Mouse (Mus musculus) G1E (cell line): ENCODE measurements around the gene Pparg. TPM values are rescaled to one million over a fixed set of nuclear protein-coding genes. Genes with fewer than 3 reads are reported as not detected.

Source experiments
- ATAC-seq: 2 replicates; pipeline ENCODE4 v1.8.0; 2016; ENCODE audit warnings: mild to moderate bottlenecking; ENCODE audit not compliant: insufficient number of reproducible peaks, poor library complexity, low FRiP score, severe bottlenecking; ENCODE audit errors: extremely low read depth
- DNase-seq: peaks from one replicate; pipeline ENCODE4 v3.0.0; 2012; ENCODE audit warnings: low spot score
- H3K27me3 ChIP-seq: 2 replicates; pipeline ENCODE4 v1.6.1; 2012; ENCODE audit warnings: mild to moderate bottlenecking, low read length, inconsistent platforms; ENCODE audit not compliant: insufficient read depth
- H3K36me3 ChIP-seq: replicated peaks from 2 replicates; pipeline ENCODE3; 2012; ENCODE audit warnings: mild to moderate bottlenecking, inconsistent platforms
- H3K4me1 ChIP-seq: 2 replicates; pipeline ENCODE4 v1.6.1; 2012; ENCODE audit warnings: low read depth, low read length, inconsistent platforms, mixed read lengths; ENCODE audit not compliant: insufficient read depth
- H3K4me3 ChIP-seq: 2 replicates; pipeline ENCODE4 v1.5.1; 2012; ENCODE audit warnings: low read depth, mild to moderate bottlenecking, inconsistent platforms, low read length, moderate library complexity, mixed read lengths
- H3K9me3 ChIP-seq: replicated peaks from 2 replicates; pipeline ENCODE4 v1.6.1; 2012; ENCODE audit warnings: inconsistent platforms
- CTCF ChIP-seq: IDR thresholded peaks from 2 replicates; pipeline ENCODE4 v1.5.1; 2012; ENCODE audit warnings: low read depth, low read length, inconsistent platforms, mixed read lengths
- GATA1 ChIP-seq: IDR thresholded peaks from 2 replicates; pipeline ENCODE4 v1.6.1; 2012; ENCODE audit warnings: borderline replicate concordance, low read length, inconsistent platforms, mixed read lengths
- GATA2 ChIP-seq: IDR thresholded peaks from 2 replicates; pipeline ENCODE4 v1.6.1; 2012; ENCODE audit warnings: low read depth, low read length, inconsistent platforms, borderline replicate concordance
- POLR2AphosphoS5 ChIP-seq: IDR thresholded peaks from 2 replicates; pipeline ENCODE4 v1.6.1; 2012; ENCODE audit warnings: low read depth, low read length, inconsistent platforms; ENCODE audit not compliant: insufficient replicate concordance
- TAL1 ChIP-seq: conservative IDR thresholded peaks from 2 replicates; pipeline ENCODE4 v1.6.1; 2012; ENCODE audit warnings: low read depth, low read length, inconsistent platforms, mixed read lengths
- polyA plus RNA-seq: library from polyadenylated mRNA; stranded (reverse); fragments of >175 nt; gene quantifications from 2 replicates; pipeline ENCODE4 v1.2.3, GENCODE M21; 2012
- total RNA-seq, 2 experiments: library from RNA; stranded (forward) in 1 of 2; stranded (reverse) in 1 of 2; fragments of 200-1000 nt in 1 of 2; fragments of >200 nt in 1 of 2; fragmentation: Nextera tagmentation in 1 of 2; gene quantifications; 2 replicates each; pipeline ENCODE4 v1.2.3; 2014 to 2017

The Pparg gene
- total and polyA plus RNA-seq, 3 experiments, result not detected

- no peak for ATAC-seq
- H3K27me3 ChIP-seq, result peaks cover 7% of the 10 kb centered on the region; the same call in 1 of the 2 replicates
- no peaks in the 10 kb centered on the region for H3K36me3 ChIP-seq
- no peak overlapping the region for H3K4me3 ChIP-seq
- no peaks in the 10 kb centered on the region for H3K4me1 ChIP-seq
- DNase-seq, result no peak
- TF ChIP-seq GATA2, result no peak
- TF ChIP-seq TAL1, result no peak
- no peaks in the 10 kb centered on the region for H3K9me3 ChIP-seq
Measured at GRCm38 (mm10) chr6:115333099-115333694, 27.6 kb upstream of the Pparg start.

- DNase-seq (no peak), ATAC-seq (no peak)
- H3K27me3 ChIP-seq, result peaks cover 7% of the 10 kb centered on the region; the same call in 1 of the 2 replicates
- H3K4me1 ChIP-seq, result no peaks in the 10 kb centered on the region
- no peak overlapping the region for H3K4me3 ChIP-seq
- no peaks in the 10 kb centered on the region for H3K36me3 ChIP-seq
- TF ChIP-seq TAL1 (no peak), CTCF (no peak), POLR2AphosphoS5 (no peak)
- H3K9me3 ChIP-seq, result no peaks in the 10 kb centered on the region
Measured at GRCm38 (mm10) chr6:115335536-115335935, 25.2 kb upstream of the Pparg start.

GRCm38 (mm10) chr6:115340084-115340483, 20.7 kb upstream of the Pparg start:
- no peak for TF ChIP-seq CTCF
- TF ChIP-seq TAL1, result no peak
- TF ChIP-seq GATA1, result no peak
- TF ChIP-seq GATA2, result no peak
- no peak for TF ChIP-seq POLR2AphosphoS5
- H3K4me1 ChIP-seq, result no peaks in the 10 kb centered on the region
- H3K4me3 ChIP-seq, result no peak overlapping the region
- ATAC-seq (no peak), DNase-seq (no peak)
- H3K27me3 ChIP-seq, result peaks cover 2% of the 10 kb centered on the region; the same call in 1 of the 2 replicates
- H3K9me3 ChIP-seq, result no peaks in the 10 kb centered on the region
- no peaks in the 10 kb centered on the region for H3K36me3 ChIP-seq

GRCm38 (mm10) chr6:115343096-115343495, 17.7 kb upstream of the Pparg start:
- no peaks in the 10 kb centered on the region; the same call in 1 of the 2 replicates for H3K27me3 ChIP-seq
- H3K4me1 ChIP-seq, result no peaks in the 10 kb centered on the region
- ATAC-seq (no peak), DNase-seq (no peak)
- no peaks in the 10 kb centered on the region for H3K36me3 ChIP-seq
- no peak overlapping the region for H3K4me3 ChIP-seq
- no peaks in the 10 kb centered on the region for H3K9me3 ChIP-seq
- TF ChIP-seq TAL1, result no peak
- no peak for TF ChIP-seq CTCF
- no peak for TF ChIP-seq GATA1
- TF ChIP-seq POLR2AphosphoS5, result no peak
- no peak for TF ChIP-seq GATA2

GRCm38 (mm10) chr6:115343570-115343969, 17.2 kb upstream of the Pparg start:
- H3K36me3 ChIP-seq, result no peaks in the 10 kb centered on the region
- no peak for DNase-seq
- TF ChIP-seq CTCF (no peak), POLR2AphosphoS5 (no peak), GATA1 (no peak), GATA2 (no peak), TAL1 (no peak)
- H3K9me3 ChIP-seq, result no peaks in the 10 kb centered on the region
- H3K27me3 ChIP-seq, result no peaks in the 10 kb centered on the region; the same call in 1 of the 2 replicates
- no peak for ATAC-seq
- H3K4me3 ChIP-seq, result no peak overlapping the region
- no peaks in the 10 kb centered on the region for H3K4me1 ChIP-seq

- H3K4me3 ChIP-seq, result no peak overlapping the region
- H3K36me3 ChIP-seq, result no peaks in the 10 kb centered on the region
Measured at GRCm38 (mm10) chr6:115344101-115344500, 16.6 kb upstream of the Pparg start.

GRCm38 (mm10) chr6:115344513-115344912, 16.2 kb upstream of the Pparg start:
- ATAC-seq (no peak), DNase-seq (no peak)
- no peaks in the 10 kb centered on the region; the same call in 1 of the 2 replicates for H3K27me3 ChIP-seq
- no peaks in the 10 kb centered on the region for H3K9me3 ChIP-seq
- TF ChIP-seq GATA1, result no peak
- no peak for TF ChIP-seq GATA2
- TF ChIP-seq POLR2AphosphoS5, result no peak
- no peak for TF ChIP-seq CTCF
- no peak for TF ChIP-seq TAL1
- H3K36me3 ChIP-seq, result no peaks in the 10 kb centered on the region
- no peaks in the 10 kb centered on the region for H3K4me1 ChIP-seq
- no peak overlapping the region for H3K4me3 ChIP-seq

More at GRCm38 (mm10) chr6:115344101-115344500, 16.6 kb upstream of the Pparg start:
- TF ChIP-seq GATA1 (no peak), POLR2AphosphoS5 (no peak), TAL1 (no peak), CTCF (no peak), GATA2 (no peak)
- no peak for DNase-seq
- Histone ChIP-seq H3K4me1 (no peaks in the 10 kb centered on the region), H3K27me3 (no peaks in the 10 kb centered on the region; the same call in 1 of the 2 replicates), H3K9me3 (no peaks in the 10 kb centered on the region)
- ATAC-seq, result no peak
